Mouse (Mus musculus) embryonic facial prominence, embryonic 11.5 days (tissue): Measurements from ENCODE around the gene Tmem11. TPM values are rescaled to one million over a fixed set of nuclear protein-coding genes. Genes with fewer than 3 reads are reported as not detected.

Source experiments
- ATAC-seq: fragments of 200-750 bp; cut with Nextera tagmentation; replicated peaks from 2 replicates; pipeline ENCODE4 v1.8.0; 2017; ENCODE audit warnings: low read depth; ENCODE audit not compliant: insufficient number of reproducible peaks, low FRiP score, low TSS enrichment
- DNase-seq: peaks from one replicate; pipeline ENCODE4 v3.0.0-alpha.2; 2015; ENCODE audit warnings: low spot score
- H3K27ac ChIP-seq: fragments of 300-500 bp; sonication (generic); replicated peaks from 2 replicates; pipeline ENCODE4 v1.5.1; 2014; ENCODE audit warnings: mild to moderate bottlenecking, low read depth, low read length, control low read depth
- H3K27me3 ChIP-seq: fragments of 300-500 bp; sonication (generic); 2 replicates; pipeline ENCODE4 v1.6.1; 2014; ENCODE audit warnings: mild to moderate bottlenecking, low read length, moderate library complexity, mixed read lengths; ENCODE audit not compliant: control insufficient read depth, insufficient read depth
- H3K36me3 ChIP-seq: fragments of 300-500 bp; sonication (generic); replicated peaks from 2 replicates; pipeline ENCODE4 v1.6.1; 2014; ENCODE audit warnings: low read depth, mild to moderate bottlenecking, low read length, moderate library complexity, mixed read lengths; ENCODE audit not compliant: control insufficient read depth, insufficient read depth
- H3K4me1 ChIP-seq: fragments of 300-500 bp; sonication (generic); 2 replicates; pipeline ENCODE4 v1.6.1; 2014; ENCODE audit warnings: low read length, mixed read lengths; ENCODE audit not compliant: control insufficient read depth, insufficient read depth
- H3K4me2 ChIP-seq: fragments of 300-500 bp; sonication (generic); 2 replicates; pipeline ENCODE4 v1.6.1; 2014; ENCODE audit warnings: low read depth, mild to moderate bottlenecking, control low read depth, low read length, moderate library complexity
- H3K4me3 ChIP-seq: fragments of 300-500 bp; sonication (generic); 2 replicates; pipeline ENCODE4 v1.5.1; 2014; ENCODE audit warnings: low read depth, low read length, control low read depth
- H3K9ac ChIP-seq: fragments of 300-500 bp; sonication (generic); replicated peaks from 2 replicates; pipeline ENCODE4 v1.6.1; 2014; ENCODE audit warnings: mild to moderate bottlenecking, control low read depth, low read length
- H3K9me3 ChIP-seq: fragments of 300-500 bp; sonication (generic); replicated peaks from 2 replicates; pipeline ENCODE4 v1.6.1; 2016; ENCODE audit warnings: mild to moderate bottlenecking, low read length, inconsistent platforms, mixed read lengths; ENCODE audit not compliant: control insufficient read depth
- WGBS: fragments of 180-500 bp; shearing (Covaris S2); extraction: QIAGEN DNeasy Blood & Tissue Kit; methylation state at CpG from one replicate; pipeline ENCODE4 v1.1.7; 2014; 5-methylcytosine and 5-hydroxymethylcytosine counted together
- polyA plus RNA-seq: library from polyadenylated mRNA; unstranded; fragments of >200 nt; fragmentation: Nextera tagmentation; extraction: Ambion mirVana; gene quantifications from 2 replicates; pipeline ENCODE4 v1.2.1, GENCODE M21; 2014

Gene Tmem11
- 60.4 and 65.6 TPM in 2 replicates for polyA plus RNA-seq

GRCm38 (mm10) chr11:60878675-60879294, at the start of gene Tmem11:
Gene Tmem11 (minus strand): TSS chr11:60879272.
- under 1% methylated on average over 59 of the region's 62 CpGs for WGBS
- peak; percentile 99 for DNase-seq
- peak; percentile 99 for ATAC-seq
- H3K4me3 ChIP-seq: peak within 1 kb of the TSS; percentile 96
- no peaks in the 10 kb centered on the region for H3K9me3 ChIP-seq
- no peaks in the 10 kb centered on the region for H3K27me3 ChIP-seq
- peak within 1 kb of the TSS; percentile 82 for H3K27ac ChIP-seq
- peak within 1 kb of the TSS; percentile 61 for H3K4me2 ChIP-seq
- no peaks in the 10 kb centered on the region; the same call in 1 of the 2 replicates for H3K36me3 ChIP-seq
- H3K9ac ChIP-seq: peak within 1 kb of the TSS; percentile 93
- peaks cover 5% of the 10 kb centered on the region; the same call in 1 of the 2 replicates for H3K4me1 ChIP-seq

DNA sequence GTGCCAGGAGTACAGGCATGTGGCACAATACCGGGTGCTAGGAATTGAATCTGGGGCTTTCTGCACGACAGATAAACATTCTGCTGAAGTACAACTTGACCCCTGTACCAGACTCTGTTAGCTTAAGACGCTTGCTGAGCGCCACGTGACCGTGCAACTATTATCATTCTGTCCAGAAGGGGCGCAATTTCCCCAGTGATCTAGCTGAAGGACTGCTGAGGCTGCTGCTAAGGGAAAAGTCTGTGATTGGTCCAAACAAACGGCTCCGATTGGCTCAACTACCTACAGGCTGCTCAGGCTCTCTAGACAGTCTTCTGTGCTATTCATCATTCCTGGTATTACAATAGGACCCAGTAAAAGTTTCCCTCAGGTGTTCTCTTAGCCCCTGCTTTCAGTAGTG, 48.2 kb upstream of the Tmem11 start:
- Histone ChIP-seq H3K27ac (no peak overlapping the region), H3K9me3 (no peaks in the 10 kb centered on the region), H3K4me1 (no peaks in the 10 kb centered on the region; the same call in 1 of the 2 replicates), H3K9ac (no peak overlapping the region), H3K36me3 (no peaks in the 10 kb centered on the region), H3K4me3 (no peak overlapping the region), H3K4me2 (no peak overlapping the region), H3K27me3 (no peaks in the 10 kb centered on the region)
- ATAC-seq (peak; percentile 68), DNase-seq (peak; percentile 97)
- under 1% methylated on average over 9 of the region's 9 CpGs for WGBS

- ATAC-seq: no peak
- 65% methylated on average over 1 of the region's 1 CpGs for WGBS
- H3K9me3 ChIP-seq: no peaks in the 10 kb centered on the region
- DNase-seq: no peak
- H3K27ac ChIP-seq: no peak overlapping the region
- H3K4me3 ChIP-seq: no peak overlapping the region
- H3K27me3 ChIP-seq: no peaks in the 10 kb centered on the region
- H3K36me3 ChIP-seq: no peaks in the 10 kb centered on the region
- H3K4me1 ChIP-seq: no peaks in the 10 kb centered on the region; the same call in 1 of the 2 replicates
- no peak overlapping the region for H3K9ac ChIP-seq
- H3K4me2 ChIP-seq: no peak overlapping the region
Measured at GRCm38 (mm10) chr11:60924981-60925380, 45.9 kb upstream of the Tmem11 start.

DNA sequence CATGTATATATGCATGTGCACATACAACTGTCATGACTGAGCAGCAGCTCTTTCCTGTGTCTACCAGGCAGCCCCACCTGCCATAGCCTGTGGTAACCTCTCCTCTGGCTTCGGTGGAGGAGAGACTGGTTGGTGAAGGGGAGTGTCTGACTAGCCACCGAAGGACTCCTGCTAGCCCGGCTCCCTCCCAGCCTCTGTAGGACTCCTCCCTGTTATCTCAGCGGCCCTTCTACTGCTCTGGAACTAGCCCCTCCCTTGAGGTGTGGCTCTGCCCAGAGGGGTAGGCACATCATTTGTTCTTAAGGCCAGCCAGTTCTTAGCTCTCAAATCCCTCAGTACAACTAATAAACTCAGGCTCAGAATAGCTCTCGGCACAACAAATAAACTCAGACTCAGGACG, 45.4 kb upstream of the Tmem11 start:
- H3K4me2 ChIP-seq: no peak overlapping the region
- no peak for ATAC-seq
- no peaks in the 10 kb centered on the region for H3K27me3 ChIP-seq

GRCm38 (mm10) chr11:60922964-60923363, 43.9 kb upstream of the Tmem11 start:
- Histone ChIP-seq H3K4me1 (no peaks in the 10 kb centered on the region; the same call in 1 of the 2 replicates), H3K27me3 (no peaks in the 10 kb centered on the region), H3K36me3 (no peaks in the 10 kb centered on the region), H3K9me3 (no peaks in the 10 kb centered on the region), H3K9ac (no peak overlapping the region), H3K27ac (no peak overlapping the region), H3K4me2 (no peak overlapping the region), H3K4me3 (no peak overlapping the region)
- 74% methylated on average over 5 of the region's 5 CpGs for WGBS
- DNase-seq (no peak), ATAC-seq (no peak)

More for the DNA sequence above, 45.4 kb upstream of the Tmem11 start:
- no peak overlapping the region for H3K9ac ChIP-seq
- no peak for DNase-seq
- no peaks in the 10 kb centered on the region; the same call in 1 of the 2 replicates for H3K4me1 ChIP-seq
- H3K9me3 ChIP-seq: no peaks in the 10 kb centered on the region
- H3K27ac ChIP-seq: no peak overlapping the region
- 42% methylated on average over 6 of the region's 6 CpGs for WGBS
- H3K4me3 ChIP-seq: no peak overlapping the region
- no peaks in the 10 kb centered on the region for H3K36me3 ChIP-seq

DNA sequence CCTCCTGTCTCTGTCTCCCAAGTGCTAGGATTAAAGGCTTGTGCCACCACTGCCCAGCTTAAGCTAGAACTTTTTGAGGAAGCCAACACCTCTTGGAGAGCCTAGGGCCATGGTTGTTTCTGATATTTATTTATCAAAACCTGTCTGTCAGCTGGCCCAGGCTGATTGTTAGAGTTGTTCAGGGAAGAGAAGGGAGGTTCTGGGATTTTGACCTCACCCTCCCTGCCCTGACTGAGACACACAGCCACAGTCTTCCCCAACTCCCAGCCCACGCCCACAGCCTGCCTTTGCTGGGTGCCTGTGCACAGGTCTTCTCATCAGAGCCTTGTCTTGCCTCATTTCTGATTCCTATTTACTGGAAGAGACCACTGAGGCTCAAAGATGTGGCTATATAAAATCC, 43.1 kb upstream of the Tmem11 start:
- H3K9me3 ChIP-seq: no peaks in the 10 kb centered on the region
- 86% methylated on average over 1 of the region's 1 CpGs for WGBS
- no peak overlapping the region for H3K4me2 ChIP-seq
- H3K27ac ChIP-seq: no peak overlapping the region
- H3K4me1 ChIP-seq: no peaks in the 10 kb centered on the region
- DNase-seq (no peak), ATAC-seq (no peak)
- H3K27me3 ChIP-seq: no peaks in the 10 kb centered on the region
- no peak overlapping the region for H3K4me3 ChIP-seq
- no peak overlapping the region for H3K9ac ChIP-seq
- no peaks in the 10 kb centered on the region for H3K36me3 ChIP-seq

DNA sequence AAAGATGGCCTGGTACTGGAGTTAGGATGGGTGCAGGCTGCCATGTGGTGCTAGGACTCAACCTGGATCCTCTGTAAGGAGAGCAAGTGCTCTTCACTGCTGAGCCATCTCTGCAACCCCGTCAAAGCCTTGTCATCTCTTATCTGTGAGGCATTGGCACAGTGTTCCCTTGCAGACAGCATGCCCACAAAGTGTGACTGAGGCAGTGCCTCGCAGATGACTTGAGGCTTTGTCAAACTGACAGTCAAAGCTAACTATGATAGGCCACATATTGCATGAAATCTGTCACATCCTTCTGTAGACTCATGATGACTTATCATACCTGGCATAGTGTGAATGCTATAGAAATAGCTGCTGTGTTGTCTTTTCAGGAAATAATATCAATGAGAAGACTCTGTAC, 40.9 kb upstream of the Tmem11 start:
- Histone ChIP-seq H3K9ac (no peak overlapping the region), H3K27ac (no peak overlapping the region), H3K9me3 (no peaks in the 10 kb centered on the region), H3K4me2 (no peak overlapping the region), H3K4me1 (no peaks in the 10 kb centered on the region), H3K27me3 (no peaks in the 10 kb centered on the region), H3K36me3 (no peaks in the 10 kb centered on the region), H3K4me3 (no peak overlapping the region)
- WGBS: 82% methylated on average over 2 of the region's 2 CpGs
- DNase-seq: no peak
- no peak for ATAC-seq

GRCm38 (mm10) chr11:60915201-60915600, 36.1 kb upstream of the Tmem11 start:
- 67% methylated on average over 4 of the region's 4 CpGs for WGBS
- no peak overlapping the region for H3K27ac ChIP-seq
- DNase-seq (no peak), ATAC-seq (no peak)
- no peaks in the 10 kb centered on the region for H3K9me3 ChIP-seq
- H3K4me3 ChIP-seq: no peak overlapping the region
- H3K4me2 ChIP-seq: no peak overlapping the region
- H3K27me3 ChIP-seq: no peaks in the 10 kb centered on the region
- no peak overlapping the region for H3K9ac ChIP-seq
- H3K36me3 ChIP-seq: no peaks in the 10 kb centered on the region
- H3K4me1 ChIP-seq: no peaks in the 10 kb centered on the region
